Mouse (Mus musculus) cortical plate, adult 2 months (tissue): Measurements from ENCODE around the gene Angptl1.

Experiments used
- CTCF ChIP-seq: fragments of 200-500 bp; IDR thresholded peaks from 2 replicates; pipeline ENCODE4 v1.5.1; 2011; ENCODE audit warnings: mild to moderate bottlenecking, control low read depth, low read length; ENCODE audit not compliant: insufficient read depth; ENCODE audit errors: extremely low read depth
- POLR2A ChIP-seq: fragments of 200-500 bp; IDR thresholded peaks from 2 replicates; pipeline ENCODE4 v1.6.1; 2011; ENCODE audit warnings: mild to moderate bottlenecking, low read length, control low read depth; ENCODE audit not compliant: insufficient read depth; ENCODE audit errors: extremely low read depth

- TF ChIP-seq CTCF (no peak), POLR2A (no peak)
Measured at GRCm38 (mm10) chr1:156859156-156859555, 20.8 kb downstream of the Angptl1 start.
